Mouse (Mus musculus) heart, postnatal 10 days (tissue): ENCODE results near the gene Atp6v0a2. TPM values are rescaled to one million over a fixed set of nuclear protein-coding genes. Genes with fewer than 3 reads are reported as not detected.

Source experiments
- DNase-seq, 2 experiments: peaks; one replicate each; pipeline ENCODE4 v3.0.0; 2021
- intact Hi-C: fragments of 180-260 bp; cut with DNase I; formaldehyde crosslinking; loops from one replicate; pipeline ENCODE4 v1.15.1; 2025
- total RNA-seq, 2 experiments: library from RNA; stranded (reverse); gene quantifications; 2 replicates each; pipeline ENCODE4 v1.2.3; 2021

The Atp6v0a2 gene
- total RNA-seq, 2 experiments from 2014 or later: 34.5 to 35.9 TPM

DNA sequence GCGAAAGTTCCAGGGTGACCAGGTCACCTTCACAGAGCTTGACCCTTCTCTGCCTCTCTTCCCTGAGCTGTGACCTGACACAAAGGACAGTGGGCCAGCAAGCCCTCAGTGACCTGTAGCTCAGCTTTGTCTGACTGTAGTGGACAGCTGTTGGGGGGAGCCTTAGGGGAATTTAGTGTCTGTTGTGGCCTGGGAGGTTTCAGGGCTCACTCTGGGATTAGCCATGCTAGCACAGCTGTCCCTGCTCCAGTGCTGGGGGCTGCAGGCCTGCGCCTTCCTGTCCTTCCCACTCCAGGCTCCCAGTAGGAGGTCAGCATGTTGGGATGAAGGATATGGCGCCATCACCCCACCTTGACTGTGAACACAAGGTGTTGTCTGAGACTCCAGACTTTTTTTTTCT lies 7.8 kb downstream of the Atp6v0a2 start:
- intact Hi-C loops: no loop called here
- DNase-seq: no peak

DNA sequence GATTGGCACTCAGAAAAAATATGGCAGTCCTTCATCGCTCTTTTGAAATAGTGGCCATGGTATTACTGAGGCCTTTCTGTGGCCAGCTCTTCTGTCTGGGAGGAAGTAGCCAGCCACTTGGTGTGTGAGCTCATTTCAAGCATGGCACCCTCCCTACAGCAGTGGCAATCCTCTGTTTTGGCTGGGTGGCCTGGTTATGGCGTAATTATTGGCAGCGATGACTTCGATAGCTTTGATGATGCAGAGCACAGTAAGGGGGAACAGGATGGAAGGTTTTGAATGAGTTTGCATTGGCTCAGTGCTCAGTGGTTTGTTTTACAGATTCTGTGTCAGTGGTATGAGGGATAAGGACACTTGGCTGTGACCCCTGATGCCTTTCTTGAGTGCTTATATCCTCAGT lies 8.3 kb downstream of the Atp6v0a2 start:
- DNase-seq: no peak
- intact Hi-C loops: no loop called here

DNA sequence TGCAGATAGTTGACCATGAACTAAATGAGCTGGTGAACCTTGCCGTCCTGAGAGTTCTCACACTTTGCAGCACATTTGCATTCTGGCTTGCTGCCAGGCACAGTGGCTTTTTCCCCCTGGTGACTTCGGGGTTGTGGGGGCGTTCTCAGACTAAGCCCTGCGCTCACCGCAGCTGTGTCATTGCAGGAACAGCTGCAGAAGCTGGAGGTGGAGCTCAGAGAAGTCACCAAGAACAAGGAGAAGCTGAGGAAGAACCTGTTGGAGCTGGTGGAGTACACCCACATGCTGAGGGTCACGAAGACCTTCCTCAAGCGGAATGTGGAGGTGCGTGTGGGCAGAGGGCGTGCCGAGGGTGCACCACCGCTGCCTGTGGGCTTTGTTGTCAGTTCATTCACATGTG lies 8.9 kb downstream of the Atp6v0a2 start:
- intact Hi-C loops: no loop called here
- no peak for DNase-seq

DNA sequence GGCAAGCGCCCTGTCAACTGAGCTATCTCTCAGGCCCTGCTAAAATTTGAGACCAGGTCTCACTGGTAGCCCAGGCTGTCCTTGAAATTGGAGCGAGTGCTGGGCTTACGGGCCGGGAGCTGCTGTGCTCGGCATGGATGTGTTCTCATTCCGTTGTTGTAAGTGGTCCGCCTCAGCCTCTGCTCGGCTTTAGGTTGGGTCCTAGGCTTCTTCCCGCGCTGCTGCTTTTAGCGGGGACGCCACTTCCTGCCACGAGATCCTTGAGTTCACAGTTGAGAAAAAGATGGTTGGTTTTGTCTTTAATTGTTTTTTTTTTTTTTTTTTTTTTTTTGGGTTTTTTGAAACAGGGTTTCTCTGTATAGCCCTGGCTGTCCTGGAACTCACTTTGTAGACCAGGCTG lies 9.5 kb downstream of the Atp6v0a2 start:
- intact Hi-C loops: no loop called here
- no peak for DNase-seq

DNA sequence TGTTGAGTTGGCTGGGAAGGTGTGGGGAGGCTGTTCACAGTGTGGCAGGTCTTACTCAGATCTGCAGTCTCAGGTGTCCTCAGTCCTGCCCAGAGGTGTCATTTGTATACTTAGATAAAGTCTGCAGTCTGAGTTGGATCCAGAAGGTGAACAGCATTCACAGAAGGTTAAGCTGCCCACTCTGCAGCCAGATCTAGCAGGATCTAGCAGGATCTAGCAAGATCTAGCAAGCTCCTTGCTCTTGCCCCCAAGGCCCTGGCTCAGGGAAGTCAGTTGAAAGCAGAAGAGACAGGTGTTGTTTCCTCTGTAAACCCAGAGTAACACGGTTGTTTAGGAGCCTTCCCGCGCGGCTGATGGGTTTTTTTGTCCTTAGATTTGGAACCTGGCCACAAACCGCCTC lies 85.4 kb downstream of the Atp6v0a2 start:
- no peak for DNase-seq
- intact Hi-C loops: no loop called here

DNA sequence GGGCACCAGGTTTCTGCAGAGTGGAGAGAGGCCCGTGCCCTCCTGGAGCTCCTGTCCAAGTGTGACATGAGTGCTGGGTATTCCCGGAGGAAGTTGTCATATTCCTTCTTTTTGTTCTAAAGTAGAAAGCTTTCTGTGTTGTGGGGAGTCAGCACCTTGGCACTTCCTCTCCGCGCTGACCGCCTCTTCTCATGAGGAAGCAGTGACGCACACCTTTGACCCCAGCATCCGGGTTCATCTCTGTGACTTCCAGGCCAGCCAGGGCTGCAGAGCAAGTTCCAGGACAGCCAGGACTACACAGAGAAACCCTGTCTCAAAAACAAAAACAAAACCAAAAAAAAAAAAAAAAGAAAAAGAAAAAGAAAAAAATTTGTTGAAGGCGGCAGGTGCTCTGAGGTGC lies 86.8 kb downstream of the Atp6v0a2 start:
- intact Hi-C loops: no loop called here
- DNase-seq: peak; percentile 31 to 48

DNA sequence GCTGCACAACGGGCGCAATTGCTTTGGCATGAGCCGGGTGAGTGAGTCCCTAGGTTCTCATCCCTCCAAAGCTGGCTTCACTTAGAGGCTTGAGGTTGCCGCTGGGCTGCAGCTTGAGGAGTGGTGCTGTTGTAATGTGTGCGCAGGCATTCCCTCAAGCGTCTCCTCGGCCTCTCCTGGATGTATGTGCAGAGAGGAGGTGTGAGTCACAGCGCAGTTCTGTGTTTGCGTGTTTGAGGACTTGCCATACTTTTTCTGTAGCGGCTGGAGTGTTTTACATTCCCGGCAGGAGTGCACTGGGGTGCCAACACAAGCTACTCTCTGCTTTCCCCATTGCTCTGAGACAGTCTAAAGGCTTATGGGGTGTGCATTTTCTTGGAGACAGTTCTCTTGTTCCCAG lies 89.6 kb downstream of the Atp6v0a2 start:
- intact Hi-C loops: no loop called here

DNA sequence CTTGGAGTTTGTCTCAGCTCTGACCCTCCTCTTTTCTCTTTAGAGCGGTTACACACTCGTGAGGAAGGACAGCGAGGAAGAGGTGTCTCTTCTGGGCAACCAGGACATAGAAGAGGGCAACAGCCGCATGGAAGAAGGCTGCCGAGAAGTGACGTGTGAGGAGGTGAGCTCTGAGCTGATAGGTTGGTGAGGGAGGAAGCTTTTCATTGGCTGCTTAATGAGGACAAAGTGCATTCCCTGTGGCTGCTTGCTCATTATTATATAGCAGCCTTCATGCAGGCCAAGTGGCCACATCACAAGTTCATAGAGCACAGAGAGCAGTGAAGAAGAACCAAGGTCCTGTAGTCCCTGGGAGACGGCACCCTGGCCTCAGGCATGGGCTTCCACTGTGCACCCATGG lies 90.0 kb downstream of the Atp6v0a2 start:
- DNase-seq: no peak
- intact Hi-C loops: no loop called here

More for the DNA sequence above, 89.6 kb downstream of the Atp6v0a2 start:
- DNase-seq: no peak

DNA sequence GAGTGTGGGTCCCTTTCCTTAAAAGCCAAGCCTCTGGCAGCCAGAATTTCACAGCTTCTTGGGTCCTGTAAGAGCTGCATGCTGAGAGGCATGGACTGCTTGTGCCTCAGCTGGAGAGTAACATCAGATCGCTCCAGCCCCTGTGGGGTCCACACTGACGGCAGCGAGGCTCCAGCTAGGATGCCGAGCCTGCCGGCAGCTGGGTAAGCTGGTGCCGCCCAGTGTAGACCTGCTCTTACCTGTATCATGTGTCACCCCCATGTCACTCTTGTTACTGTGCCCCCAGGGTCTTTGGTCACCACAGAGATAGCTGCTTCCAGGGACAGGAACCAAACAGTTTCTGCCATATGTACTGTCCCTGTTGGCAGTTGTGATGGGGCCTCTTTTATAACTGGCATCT lies 94.7 kb downstream of the Atp6v0a2 start:
- DNase-seq: no peak
- intact Hi-C loops: no loop called here

DNA sequence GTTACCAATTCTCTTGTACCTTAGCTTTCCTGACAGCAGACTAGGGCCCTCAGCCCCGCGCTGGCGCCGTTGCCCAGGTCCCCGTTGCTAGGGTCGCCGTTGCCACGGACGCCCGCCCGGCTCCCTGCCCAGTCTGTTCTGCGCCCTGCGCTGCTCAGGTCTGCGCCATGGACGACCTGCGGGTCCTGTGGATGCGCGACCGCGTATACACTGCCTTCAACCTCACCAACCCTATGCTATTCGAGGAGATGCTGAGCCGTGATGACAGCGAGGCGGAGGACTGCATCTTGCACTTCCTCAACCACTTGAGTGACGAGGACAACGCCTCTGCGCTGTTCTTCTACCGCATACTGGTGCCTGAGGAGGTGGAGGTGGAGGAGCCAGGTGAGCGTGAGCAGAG lies 96.6 kb downstream of the Atp6v0a2 start, which contains the start of gene Dnah10:
Gene Dnah10, plus strand, starts transcription at position 89 of the 400 bp plus-strand sequence.
- peak in 1 of 2 experiments; percentile 5 for DNase-seq
- intact Hi-C loops: no loop called here

DNA sequence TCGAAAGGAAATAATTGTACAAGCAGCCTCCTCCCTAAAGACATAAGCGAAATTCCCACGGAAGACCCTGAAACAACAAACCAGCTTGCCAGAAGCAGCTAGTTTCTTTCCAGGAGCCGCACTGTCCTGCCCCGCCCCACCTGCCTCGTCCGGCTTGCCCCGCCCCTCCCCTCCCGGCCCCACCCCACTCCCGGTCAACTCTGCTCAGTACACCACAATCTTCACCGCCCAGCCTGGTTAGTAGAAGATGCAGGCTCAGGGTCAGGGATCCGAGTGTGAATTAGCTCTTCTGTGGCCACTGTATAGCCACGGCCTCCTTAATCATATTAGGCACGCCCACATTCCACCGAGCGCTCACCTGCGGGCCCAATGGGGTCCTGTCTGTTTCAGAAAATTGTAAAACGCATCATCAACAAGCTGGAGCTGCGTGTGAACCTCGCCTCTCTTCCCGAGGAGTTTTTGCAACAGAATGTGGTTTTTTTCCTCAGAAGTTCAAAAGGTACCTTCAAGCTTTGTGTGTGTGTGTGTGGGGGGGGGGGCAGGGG lies 101.4 kb downstream of the Atp6v0a2 start:
- DNase-seq: no peak
- intact Hi-C loops: no loop called here

DNA sequence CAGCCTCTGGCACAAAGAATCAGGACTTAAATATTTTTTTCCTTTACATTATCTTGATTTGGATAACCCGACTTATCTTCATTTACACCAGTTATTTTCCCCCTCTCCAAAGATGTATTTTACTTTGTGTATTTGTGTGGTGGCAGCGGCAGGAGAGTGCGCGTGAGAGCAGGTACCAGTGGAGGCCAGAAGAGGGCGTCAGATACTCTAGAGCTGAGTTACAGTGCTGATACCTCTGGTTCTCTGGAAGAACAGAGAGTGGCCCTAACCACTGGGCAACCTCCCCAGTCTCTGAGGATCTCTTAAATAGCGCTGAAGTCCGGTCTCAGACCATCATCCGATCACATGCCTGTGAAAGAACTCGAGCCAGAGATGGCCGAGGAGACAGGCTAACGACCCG lies 105.6 kb downstream of the Atp6v0a2 start:
- intact Hi-C loops: no loop called here
- no peak for DNase-seq

DNA sequence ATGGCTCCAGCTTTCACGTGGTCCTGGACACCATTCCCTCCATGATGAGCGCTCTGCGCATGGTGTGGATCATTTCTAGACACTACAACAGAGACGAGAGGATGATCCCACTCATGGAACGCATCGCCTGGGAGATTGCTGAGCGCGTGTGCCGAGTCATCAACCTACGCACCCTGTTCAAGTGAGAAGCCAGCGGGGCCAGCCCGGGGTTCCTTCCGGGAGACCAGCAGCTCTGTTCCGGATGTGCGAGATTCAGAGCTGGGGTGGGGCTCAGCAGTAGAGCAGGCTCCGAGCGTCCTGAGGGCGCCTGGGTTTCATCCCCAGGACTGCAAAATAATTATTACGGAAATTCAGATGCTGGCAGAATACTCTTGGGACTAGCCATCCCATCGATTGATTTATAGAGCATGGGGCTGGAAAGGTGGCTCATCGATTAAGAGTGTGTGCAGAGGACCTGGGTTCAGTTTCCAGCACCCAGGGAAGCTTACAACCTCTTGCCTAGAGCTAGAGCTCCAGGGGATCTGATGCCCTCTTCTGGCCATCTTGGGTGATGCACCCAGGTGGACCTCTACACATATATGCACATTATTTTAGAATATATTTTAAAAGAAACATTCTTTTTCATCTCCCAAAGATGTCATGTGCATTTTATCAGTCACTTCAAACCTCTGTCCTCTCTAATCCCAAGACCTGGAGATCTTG lies 113.7 kb downstream of the Atp6v0a2 start:
- DNase-seq: no peak
- intact Hi-C loops: no loop called here

DNA sequence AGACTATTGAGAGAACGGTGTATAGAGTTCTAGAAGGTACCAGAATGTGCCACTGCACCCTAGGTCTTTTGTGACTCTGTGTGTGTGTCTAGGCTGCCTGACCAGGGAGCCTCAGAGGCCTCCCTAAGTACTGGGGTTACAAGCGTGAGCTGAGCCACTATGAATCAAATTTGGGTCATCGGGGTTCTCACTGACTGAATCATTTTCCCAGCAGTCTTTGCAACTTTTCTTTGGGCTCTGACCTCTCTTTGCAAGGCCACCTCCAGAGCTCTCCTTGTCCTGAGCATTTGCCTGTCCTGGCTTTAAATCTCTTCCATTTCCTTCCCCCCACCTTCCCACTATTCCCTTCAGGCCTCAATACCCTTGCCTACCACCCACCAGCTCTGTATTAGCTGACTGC lies 115.5 kb downstream of the Atp6v0a2 start:
- DNase-seq: no peak
- intact Hi-C loops: no loop called here

DNA sequence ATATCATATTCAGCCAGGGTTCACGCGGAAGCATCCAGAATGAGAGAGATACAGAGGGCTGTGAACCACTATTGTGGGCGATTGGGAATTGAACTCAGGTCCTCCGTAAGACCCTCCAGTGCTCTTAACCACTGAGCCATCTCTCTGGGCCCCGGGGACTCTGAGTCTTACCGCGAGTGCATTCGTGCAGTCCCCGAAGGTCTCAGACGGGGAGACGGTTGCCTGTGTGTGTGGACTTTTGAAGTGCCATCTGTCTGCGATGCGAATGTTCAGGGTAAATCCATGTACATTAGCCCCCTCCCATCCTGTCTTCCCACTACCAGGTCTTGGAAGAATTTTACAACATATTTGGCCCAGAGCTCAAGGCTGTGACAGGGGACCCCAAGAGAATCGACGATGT lies 117.8 kb downstream of the Atp6v0a2 start:
- DNase-seq: no peak
- intact Hi-C loops: no loop called here

DNA sequence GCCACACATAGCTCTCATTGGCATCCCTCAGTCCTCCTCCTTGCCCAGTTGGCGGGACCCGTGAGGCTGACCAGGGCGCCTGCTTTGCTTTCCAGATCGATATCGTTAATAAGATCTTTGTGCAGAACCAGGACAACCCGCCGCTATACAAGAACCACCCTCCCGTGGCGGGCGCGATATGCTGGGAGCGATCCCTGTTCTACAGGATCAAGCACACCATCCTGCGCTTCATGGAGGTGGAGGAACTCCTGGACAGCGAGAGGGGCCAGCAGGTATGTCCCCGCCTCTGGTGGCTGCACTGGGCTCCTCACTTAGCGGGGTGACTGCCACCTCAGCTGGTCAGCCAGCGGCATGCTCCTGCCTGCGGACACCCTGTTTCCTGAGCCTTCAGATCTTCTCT lies 119.9 kb downstream of the Atp6v0a2 start:
- DNase-seq: no peak
- intact Hi-C loops: no loop called here

DNA sequence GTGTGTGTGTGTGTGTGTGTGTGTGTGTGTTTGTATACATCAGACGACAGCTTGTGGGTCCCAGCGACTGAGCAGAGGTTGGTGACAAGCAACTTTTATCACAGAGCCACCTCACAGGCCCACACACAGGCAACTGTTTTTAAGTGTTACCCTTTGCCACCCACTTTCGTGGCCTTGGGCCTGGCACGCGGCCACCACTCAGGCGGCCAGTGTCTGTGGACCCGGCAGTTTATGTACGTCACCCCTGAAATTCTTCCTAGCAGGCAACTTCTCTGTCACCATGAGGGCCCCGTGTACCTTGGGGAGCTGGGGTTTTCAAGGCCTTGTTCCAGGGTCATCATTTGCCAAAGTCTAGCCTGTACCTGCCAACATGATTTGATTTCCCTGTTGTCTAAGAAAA lies 123.3 kb downstream of the Atp6v0a2 start:
- intact Hi-C loops: no loop called here
- no peak for DNase-seq

DNA sequence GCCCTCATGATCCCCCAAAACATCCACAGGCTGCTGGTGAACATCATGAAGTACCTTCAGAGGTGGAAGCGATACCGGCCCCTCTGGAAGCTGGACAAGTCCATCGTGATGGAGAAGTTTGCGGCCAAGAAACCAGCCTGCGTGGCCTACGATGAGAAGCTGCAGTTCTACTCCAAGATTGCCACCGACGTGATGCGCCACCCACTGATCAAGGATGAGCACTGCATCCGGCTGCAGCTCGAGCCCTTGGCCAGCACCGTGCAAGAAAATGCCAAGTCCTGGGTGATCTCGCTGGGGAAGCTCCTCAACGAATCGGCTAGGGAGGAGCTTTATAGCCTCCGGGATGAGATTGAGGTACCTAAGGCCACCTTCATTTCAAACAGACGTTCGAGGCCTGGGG lies 132.6 kb downstream of the Atp6v0a2 start:
- intact Hi-C loops: no loop called here
- peak; percentile 4 to 14 for DNase-seq

DNA sequence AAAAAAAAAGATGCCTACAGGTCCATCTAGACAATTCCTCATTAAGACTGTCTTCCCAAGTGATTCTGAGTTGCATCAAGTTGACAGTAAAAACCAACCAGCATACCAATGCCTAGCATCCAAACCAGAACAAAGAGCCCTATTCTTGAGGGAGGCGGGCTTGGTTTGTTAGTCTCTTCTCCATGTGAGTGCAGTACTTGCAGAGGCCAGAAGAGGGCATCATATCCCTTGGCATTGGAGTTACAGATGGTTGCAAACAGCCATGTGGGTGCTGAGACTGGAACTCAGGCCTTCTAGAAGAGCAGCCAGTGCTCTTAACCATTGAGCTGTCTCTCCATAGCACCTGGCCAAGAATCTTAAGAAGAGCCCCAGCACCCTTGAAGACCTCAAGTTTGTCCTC lies 133.4 kb downstream of the Atp6v0a2 start:
- no peak for DNase-seq
- intact Hi-C loops: no loop called here
